Mouse (Mus musculus) layer of hippocampus, adult 8-10 months (tissue): Measurements from ENCODE around the gene App. TPM values are rescaled to one million over a fixed set of nuclear protein-coding genes. Genes with fewer than 3 reads are reported as not detected.

Experiments used
- DNase-seq, 2 experiments: peaks; one replicate each; pipeline ENCODE4 v3.0.0; 2022; ENCODE audit warnings: low spot score in 2 of 2
- total RNA-seq, 4 experiments: library from RNA; stranded (reverse); gene quantifications; 2 replicates each; pipeline ENCODE4 v1.2.4; 2022

Gene App
- total RNA-seq, 4 experiments from 2014 or later, result 1,204 to 1,249 (median 1,228) TPM

GRCm38 (mm10) chr16:84978589-84978988 lies 195.0 kb downstream of the App start:
- no peak for DNase-seq

GRCm38 (mm10) chr16:84974176-84974518 lies 199.4 kb downstream of the App start:
- no peak for DNase-seq

- DNase-seq, result no peak
These were observed 200.0 kb downstream of the App start for GRCm38 (mm10) chr16:84973446-84974175.

GRCm38 (mm10) chr16:84971535-84972330 lies 201.8 kb downstream of the App start:
- no peak for DNase-seq

DNA sequence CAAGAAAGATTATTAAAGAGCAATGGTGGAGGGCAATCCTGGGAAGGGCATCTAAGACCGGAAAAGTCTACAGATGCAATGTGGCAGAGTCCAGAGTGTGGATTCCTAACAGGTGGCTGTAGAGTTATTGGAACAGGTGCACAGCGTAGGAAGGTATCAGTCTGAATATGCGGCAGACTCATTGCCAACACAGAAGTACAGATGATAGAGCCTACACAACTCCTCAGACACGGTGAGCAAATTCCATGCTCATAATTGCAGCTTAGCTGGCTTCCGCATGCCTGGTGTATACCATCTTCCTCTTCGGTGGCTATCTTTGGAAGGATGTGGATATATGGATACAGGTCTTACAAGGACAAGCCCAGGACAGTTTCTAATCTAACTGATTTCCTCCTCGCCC lies 204.5 kb downstream of the App start:
- DNase-seq, result no peak

- no peak for DNase-seq
These were observed 206.6 kb downstream of the App start for GRCm38 (mm10) chr16:84966983-84967382.

DNA sequence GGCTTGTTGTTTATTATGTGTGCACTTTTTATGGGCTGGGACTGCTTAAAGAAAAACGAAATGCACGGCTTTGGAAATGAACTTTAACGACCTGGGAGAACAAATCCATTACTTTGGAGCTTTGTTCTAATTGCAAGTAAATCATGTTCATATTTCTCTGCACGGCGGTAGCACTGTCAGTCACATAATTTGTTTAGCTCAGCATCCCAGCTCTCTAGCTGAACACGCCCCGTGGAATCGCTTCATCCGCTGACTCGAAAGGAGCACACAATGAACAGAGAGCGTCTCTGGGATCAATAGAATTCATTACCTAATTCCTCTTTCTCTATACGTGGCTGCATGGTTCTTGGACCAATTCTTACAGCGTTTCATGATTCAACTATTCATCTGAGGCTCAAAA lies 207.5 kb downstream of the App start:
- no peak for DNase-seq

GRCm38 (mm10) chr16:84963960-84964359 lies 209.6 kb downstream of the App start:
- DNase-seq, result no peak

GRCm38 (mm10) chr16:84963527-84963926 lies 210.0 kb downstream of the App start:
- no peak for DNase-seq

- DNase-seq, result no peak
These were observed 216.3 kb downstream of the App start for GRCm38 (mm10) chr16:84957253-84957652.

- no peak for DNase-seq
These were observed 216.9 kb downstream of the App start for GRCm38 (mm10) chr16:84956690-84957089.

- DNase-seq, result no peak
These were observed 217.7 kb downstream of the App start for GRCm38 (mm10) chr16:84955840-84956239.

DNA sequence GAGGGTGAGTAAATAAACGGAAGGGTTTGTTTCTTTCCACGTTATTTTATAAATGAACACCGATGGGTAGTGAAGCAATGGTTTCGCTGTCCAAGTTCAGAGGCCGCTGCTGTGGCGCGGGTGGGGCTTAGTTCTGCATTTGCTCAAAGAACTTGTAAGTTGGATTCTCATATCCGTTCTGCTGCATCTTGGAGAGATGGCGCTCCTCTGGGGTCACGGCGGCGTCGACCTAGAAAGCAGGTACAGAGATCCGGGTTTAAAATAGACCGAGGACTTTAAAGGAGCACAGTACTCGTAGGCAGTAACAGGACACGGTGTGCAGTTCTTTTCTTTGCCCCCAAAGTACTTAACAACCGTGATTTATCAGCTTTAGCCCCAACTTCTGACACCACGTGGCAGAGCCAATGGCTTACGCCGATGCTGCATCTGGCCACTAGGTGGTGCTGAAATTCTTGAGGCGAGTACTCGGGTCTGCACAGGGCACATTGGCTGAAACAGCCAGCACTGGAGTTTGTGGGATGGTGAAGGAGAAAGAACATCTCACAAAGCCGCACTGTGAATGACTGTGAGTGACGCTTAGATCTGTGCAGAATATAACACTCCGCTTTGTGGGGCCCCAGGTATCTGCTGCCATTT lies 218.2 kb downstream of the App start:
- DNase-seq, result peak; percentile 83 to 93

GRCm38 (mm10) chr16:84931024-84931423 lies 242.5 kb downstream of the App start:
- no peak for DNase-seq

DNA sequence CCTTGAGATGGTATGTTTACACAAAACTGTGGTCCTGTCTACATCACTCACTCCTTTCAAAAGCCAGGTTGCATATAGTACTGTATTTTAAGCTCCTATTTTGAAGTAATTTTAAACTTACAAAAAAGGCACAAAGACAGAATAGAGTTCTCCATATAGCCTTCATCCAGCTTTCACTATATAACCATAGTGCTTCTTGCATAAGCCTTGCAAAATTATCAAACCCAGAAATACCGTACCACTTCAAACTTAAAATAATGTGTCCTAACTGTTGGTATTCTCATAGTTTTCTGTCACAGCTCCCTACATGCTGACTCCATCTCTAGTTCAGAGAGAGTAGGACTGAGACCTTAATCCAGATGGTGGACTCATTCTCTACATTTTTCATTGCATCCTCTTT lies 245.7 kb downstream of the App start:
- DNase-seq, result no peak

- DNase-seq, result no peak
These were observed 253.8 kb downstream of the App start for GRCm38 (mm10) chr16:84919649-84920308.

- no peak for DNase-seq
These were observed 254.5 kb downstream of the App start for GRCm38 (mm10) chr16:84919087-84919486.

- no peak for DNase-seq
These were observed 256.8 kb downstream of the App start for GRCm38 (mm10) chr16:84916772-84917171.

DNA sequence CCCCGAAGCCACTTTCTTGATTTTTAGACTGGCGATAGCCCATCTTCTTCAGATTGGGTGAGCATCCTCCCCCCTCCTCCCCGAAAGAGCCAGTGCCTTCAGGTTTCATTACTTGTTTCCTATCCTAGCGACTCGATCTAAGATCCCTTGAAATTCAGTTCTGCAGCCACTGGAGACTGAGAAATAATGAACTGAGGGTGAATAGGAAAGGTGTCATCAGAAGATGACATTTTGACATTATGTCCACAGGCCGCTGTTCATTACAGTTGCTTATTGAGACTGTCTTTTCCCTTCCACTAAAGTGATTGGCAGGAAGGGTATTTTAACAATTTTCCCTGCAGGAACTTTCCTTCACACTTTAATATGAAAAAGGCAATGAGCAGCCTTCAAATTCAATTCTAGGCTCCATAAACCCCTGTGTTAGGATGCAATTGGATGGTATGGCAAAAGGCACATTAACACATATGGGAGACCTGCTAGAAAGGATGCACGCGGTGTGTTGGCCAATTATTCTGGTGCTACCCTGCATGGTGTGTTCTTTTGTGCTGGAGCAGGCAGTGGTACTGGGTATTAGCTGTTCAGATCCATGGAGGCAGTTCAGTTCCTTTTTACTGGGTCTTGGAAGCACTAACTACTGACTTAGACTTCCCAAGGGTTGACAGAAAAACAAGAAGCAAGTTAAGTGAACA lies 261.9 kb downstream of the App start:
- DNase-seq, result no peak

- DNase-seq, result no peak
These were observed 270.6 kb downstream of the App start for GRCm38 (mm10) chr16:84902995-84903394.
